Mouse (Mus musculus) forebrain, embryonic 15.5 days (tissue): Measurements from ENCODE around the gene Ccpg1. TPM values are rescaled to one million over a fixed set of nuclear protein-coding genes. Genes with fewer than 3 reads are reported as not detected.
A peak's percentile ranks its signal among the peaks of the same experiment; 100 is the strongest.

Experiments used
- ATAC-seq: fragments of 200-750 bp; cut with Nextera tagmentation; replicated peaks from 2 replicates; pipeline ENCODE4 v1.8.0; 2017; ENCODE audit warnings: mild to moderate bottlenecking, moderate TSS enrichment, moderate library complexity
- H3K27ac ChIP-seq: fragments of 300-500 bp; sonication (generic); replicated peaks from 2 replicates; pipeline ENCODE4 v1.5.1; 2015; ENCODE audit warnings: mild to moderate bottlenecking, inconsistent platforms
- H3K27me3 ChIP-seq: fragments of 300-500 bp; sonication (generic); 2 replicates; pipeline ENCODE4 v1.6.1; 2015; ENCODE audit warnings: inconsistent platforms
- H3K36me3 ChIP-seq: fragments of 300-500 bp; sonication (generic); 2 replicates; pipeline ENCODE4 v1.6.1; 2015; ENCODE audit warnings: mild to moderate bottlenecking, inconsistent platforms
- H3K4me1 ChIP-seq: fragments of 300-500 bp; sonication (generic); 2 replicates; pipeline ENCODE4 v1.6.1; 2015; ENCODE audit warnings: inconsistent platforms
- H3K4me2 ChIP-seq: fragments of 300-500 bp; sonication (generic); replicated peaks from 2 replicates; pipeline ENCODE4 v1.6.1; 2015; ENCODE audit warnings: mild to moderate bottlenecking, inconsistent platforms
- H3K4me3 ChIP-seq: fragments of 300-500 bp; sonication (generic); 2 replicates; pipeline ENCODE4 v1.5.1; 2015; ENCODE audit warnings: mild to moderate bottlenecking, inconsistent platforms
- H3K9ac ChIP-seq: fragments of 300-500 bp; sonication (generic); replicated peaks from 2 replicates; pipeline ENCODE4 v1.6.1; 2015; ENCODE audit warnings: mild to moderate bottlenecking, inconsistent platforms
- H3K9me3 ChIP-seq: fragments of 300-500 bp; sonication (generic); 2 replicates; pipeline ENCODE4 v1.6.1; 2016; ENCODE audit warnings: inconsistent platforms
- WGBS: fragments of 180-500 bp; shearing (Covaris S2); methylation state at CpG from one replicate; pipeline ENCODE4 v1.1.7; 2015; ENCODE audit warnings: mixed read lengths; 5-methylcytosine and 5-hydroxymethylcytosine counted together
- polyA plus RNA-seq: library from polyadenylated mRNA; unstranded; fragments of >200 nt; fragmentation: Nextera tagmentation; extraction: Ambion mirVana; gene quantifications from 2 replicates; pipeline ENCODE4 v1.2.1, GENCODE M21; 2015

Ccpg1 gene
- polyA plus RNA-seq, 1 experiment from 2014 or later: 47.5 TPM

- no peak for ATAC-seq
- Histone ChIP-seq H3K9ac (no peak overlapping the region), H3K4me2 (no peak overlapping the region), H3K9me3 (no peaks in the 10 kb centered on the region), H3K4me1 (no peaks in the 10 kb centered on the region), H3K27me3 (no peaks in the 10 kb centered on the region), H3K36me3 (peaks cover 34% of the 10 kb centered on the region), H3K4me3 (no peak overlapping the region), H3K27ac (no peak overlapping the region)
- WGBS: 72% methylated on average over 2 of the region's 2 CpGs
These were observed 15.3 kb downstream of the Ccpg1 start for GRCm38 (mm10) chr9:73000487-73000886.

- no peak overlapping the region for H3K4me2 ChIP-seq
- no peaks in the 10 kb centered on the region for H3K27me3 ChIP-seq
- H3K9ac ChIP-seq: no peak overlapping the region
- WGBS: 92% methylated on average over 13 of the region's 13 CpGs
- ATAC-seq: no peak
- peaks cover 41% of the 10 kb centered on the region for H3K36me3 ChIP-seq
- H3K9me3 ChIP-seq: no peaks in the 10 kb centered on the region
- H3K4me3 ChIP-seq: no peak overlapping the region
- no peak overlapping the region for H3K27ac ChIP-seq
- no peaks in the 10 kb centered on the region for H3K4me1 ChIP-seq
These were observed 16.2 kb downstream of the Ccpg1 start for GRCm38 (mm10) chr9:73001314-73002011.

- no peak overlapping the region for H3K27ac ChIP-seq
- WGBS: 63% methylated on average over 3 of the region's 3 CpGs
- no peak overlapping the region for H3K9ac ChIP-seq
These were observed 16.9 kb downstream of the Ccpg1 start for GRCm38 (mm10) chr9:73002177-73002576.

GRCm38 (mm10) chr9:73004076-73004475 is 18.8 kb downstream of the Ccpg1 start:
- no peak overlapping the region for H3K4me2 ChIP-seq
- H3K27me3 ChIP-seq: no peaks in the 10 kb centered on the region
- no peaks in the 10 kb centered on the region for H3K9me3 ChIP-seq
- ATAC-seq: no peak
- WGBS: 92% methylated on average over 8 of the region's 8 CpGs
- H3K4me3 ChIP-seq: no peak overlapping the region
- peaks cover 58% of the 10 kb centered on the region for H3K36me3 ChIP-seq
- no peak overlapping the region for H3K27ac ChIP-seq
- no peaks in the 10 kb centered on the region for H3K4me1 ChIP-seq
- H3K9ac ChIP-seq: no peak overlapping the region

More at GRCm38 (mm10) chr9:73002177-73002576, 16.9 kb downstream of the Ccpg1 start:
- H3K27me3 ChIP-seq: no peaks in the 10 kb centered on the region
- H3K9me3 ChIP-seq: no peaks in the 10 kb centered on the region
- no peaks in the 10 kb centered on the region for H3K4me1 ChIP-seq
- H3K4me3 ChIP-seq: no peak overlapping the region
- no peak overlapping the region for H3K4me2 ChIP-seq
- peaks cover 48% of the 10 kb centered on the region for H3K36me3 ChIP-seq
- no peak for ATAC-seq

GRCm38 (mm10) chr9:73005106-73005505 is 19.9 kb downstream of the Ccpg1 start:
- no peak overlapping the region for H3K4me3 ChIP-seq
- no peak overlapping the region for H3K4me2 ChIP-seq
- H3K27me3 ChIP-seq: no peaks in the 10 kb centered on the region
- no peak overlapping the region for H3K9ac ChIP-seq
- H3K4me1 ChIP-seq: no peaks in the 10 kb centered on the region
- H3K27ac ChIP-seq: no peak overlapping the region
- peaks cover 62% of the 10 kb centered on the region for H3K36me3 ChIP-seq
- H3K9me3 ChIP-seq: no peaks in the 10 kb centered on the region
- WGBS: 90% methylated on average over 6 of the region's 6 CpGs
- ATAC-seq: no peak

GRCm38 (mm10) chr9:73006175-73006574 is 20.9 kb downstream of the Ccpg1 start:
- no peak for ATAC-seq
- H3K27ac ChIP-seq: no peak overlapping the region

GRCm38 (mm10) chr9:73008384-73008783 is 23.2 kb downstream of the Ccpg1 start:
- Histone ChIP-seq H3K9me3 (no peaks in the 10 kb centered on the region), H3K36me3 (peaks cover 77% of the 10 kb centered on the region), H3K9ac (no peak overlapping the region), H3K4me1 (no peaks in the 10 kb centered on the region), H3K4me3 (no peak overlapping the region), H3K27ac (no peak overlapping the region), H3K27me3 (no peaks in the 10 kb centered on the region), H3K4me2 (no peak overlapping the region)
- 75% methylated on average over 3 of the region's 3 CpGs for WGBS
- ATAC-seq: no peak

More at GRCm38 (mm10) chr9:73006175-73006574, 20.9 kb downstream of the Ccpg1 start:
- H3K4me1 ChIP-seq: no peaks in the 10 kb centered on the region
- no peak overlapping the region for H3K9ac ChIP-seq
- no peak overlapping the region for H3K4me2 ChIP-seq
- no peaks in the 10 kb centered on the region for H3K9me3 ChIP-seq
- no peak overlapping the region for H3K4me3 ChIP-seq
- peaks cover 65% of the 10 kb centered on the region for H3K36me3 ChIP-seq
- WGBS: 95% methylated on average over 3 of the region's 3 CpGs
- H3K27me3 ChIP-seq: no peaks in the 10 kb centered on the region

- no peak overlapping the region for H3K4me3 ChIP-seq
- H3K9ac ChIP-seq: no peak overlapping the region
- no peaks in the 10 kb centered on the region for H3K9me3 ChIP-seq
- WGBS: 87% methylated on average over 4 of the region's 4 CpGs
- H3K36me3 ChIP-seq: peaks cover 84% of the 10 kb centered on the region
- no peaks in the 10 kb centered on the region for H3K4me1 ChIP-seq
- no peak overlapping the region for H3K4me2 ChIP-seq
- no peak overlapping the region for H3K27ac ChIP-seq
- ATAC-seq: no peak
- no peaks in the 10 kb centered on the region for H3K27me3 ChIP-seq
These were observed 27.4 kb downstream of the Ccpg1 start for GRCm38 (mm10) chr9:73012629-73013028.

GRCm38 (mm10) chr9:73014724-73015123 is 29.5 kb downstream of the Ccpg1 start:
- no peak for ATAC-seq
- WGBS: 90% methylated on average over 13 of the region's 13 CpGs
- H3K36me3 ChIP-seq: peaks cover 77% of the 10 kb centered on the region
- no peaks in the 10 kb centered on the region for H3K9me3 ChIP-seq
- no peak overlapping the region for H3K4me2 ChIP-seq
- H3K4me1 ChIP-seq: no peaks in the 10 kb centered on the region
- no peak overlapping the region for H3K27ac ChIP-seq
- H3K27me3 ChIP-seq: no peaks in the 10 kb centered on the region
- no peak overlapping the region for H3K9ac ChIP-seq
- H3K4me3 ChIP-seq: no peak overlapping the region

GRCm38 (mm10) chr9:73019841-73020240 is 34.6 kb downstream of the Ccpg1 start:
- Histone ChIP-seq H3K36me3 (peaks cover 52% of the 10 kb centered on the region), H3K9me3 (no peaks in the 10 kb centered on the region), H3K27ac (no peak overlapping the region), H3K9ac (no peak overlapping the region), H3K4me3 (no peak overlapping the region), H3K4me2 (no peak overlapping the region), H3K4me1 (no peaks in the 10 kb centered on the region), H3K27me3 (no peaks in the 10 kb centered on the region)
- no peak for ATAC-seq
- 90% methylated on average over 10 of the region's 10 CpGs for WGBS

GRCm38 (mm10) chr9:73020566-73021097 is 35.4 kb downstream of the Ccpg1 start:
- Histone ChIP-seq H3K27me3 (no peaks in the 10 kb centered on the region), H3K36me3 (peaks cover 46% of the 10 kb centered on the region), H3K27ac (no peak overlapping the region), H3K4me2 (no peak overlapping the region), H3K4me3 (no peak overlapping the region), H3K9me3 (no peaks in the 10 kb centered on the region), H3K4me1 (peaks cover 2% of the 10 kb centered on the region; the same call in 1 of the 2 replicates), H3K9ac (no peak overlapping the region)
- no peak for ATAC-seq
- whole genome bisulfite sequencing: 92% methylated on average over 5 of the region's 5 CpGs

GRCm38 (mm10) chr9:73025818-73026636 is 40.8 kb downstream of the Ccpg1 start:
- 17% methylated on average over 16 of the region's 17 CpGs for WGBS
- Histone ChIP-seq H3K9ac (no peak overlapping the region), H3K9me3 (no peaks in the 10 kb centered on the region), H3K27me3 (no peaks in the 10 kb centered on the region), H3K27ac (peak overlapping the region; percentile 65), H3K4me3 (no peak overlapping the region), H3K36me3 (peaks cover 21% of the 10 kb centered on the region), H3K4me2 (peak overlapping the region; percentile 27), H3K4me1 (peaks cover 12% of the 10 kb centered on the region)
- ATAC-seq: peak; percentile 92
